ENCODE assay signal across 22 mouse cellular contexts in the genomic region with DNA sequence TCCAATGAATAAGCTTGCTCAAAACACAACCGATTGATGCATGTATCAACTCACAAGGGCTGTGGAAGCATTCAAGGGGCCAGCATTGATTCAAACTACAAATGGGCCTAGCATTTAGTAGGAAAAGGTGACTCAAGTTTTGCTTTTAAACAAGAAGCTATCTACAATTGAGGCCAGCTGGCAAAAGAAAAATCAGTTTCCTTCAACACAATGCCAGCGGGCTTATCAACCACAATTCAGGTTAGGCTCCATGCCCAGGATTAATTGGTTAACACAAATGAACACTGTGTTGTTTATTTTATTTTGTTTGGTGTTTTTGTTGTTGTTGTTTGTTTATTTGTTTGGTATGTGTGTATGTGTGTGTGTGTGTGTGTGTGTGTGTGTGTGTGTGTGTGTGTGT.
DNase-seq lines count a peak whose midpoint lies in the region; ATAC-seq and TF ChIP-seq lines count a peak whose summit lies in the region.
"Had no signal": no experiment of that assay in that cellular context is flagged by ENCODE, and none has a peak within 500 bp of the region (broad histone marks: within the 10 kb centered on the region; RNA-seq: fewer than 3 reads in every experiment).

No protein-coding gene starts in this region.

- H3K4me3 ChIP-seq in forebrain, embryonic 14.5 days (ENCODE audit: low read depth, low read length), result no peak overlapping the region
- H3K4me3 ChIP-seq in forebrain, embryonic 11.5 days (ENCODE audit: low read depth, low read length), result no peak overlapping the region
- no peak overlapping the region for H3K4me3 ChIP-seq in liver, adult 2 months (ENCODE audit: insufficient read depth, low read depth, low read length)

- H3K9me3 ChIP-seq in forebrain, embryonic 14.5 days (replicated peaks; ENCODE audit: control insufficient read depth, low read length), result no peaks in the 10 kb centered on the region
- H3K9me3 ChIP-seq in forebrain, embryonic 11.5 days (ENCODE audit: control insufficient read depth, low read length), result no peaks in the 10 kb centered on the region
- H3K9me3 ChIP-seq: G1E had no signal

- peak; percentile 1 for DNase-seq in forebrain, embryonic 14.5 days (ENCODE audit: low spot score)
- no peak for DNase-seq in forebrain, embryonic 11.5 days (ENCODE audit: low spot score)
- DNase-seq in liver, adult 2 months (ENCODE audit: extremely low read depth, low read depth, low spot score), result peak; percentile 89
- no peak for DNase-seq in liver
- peak; percentile 2 for DNase-seq in brain, embryonic 14.5 days (ENCODE audit: low read depth)
- no peak for DNase-seq in layer of hippocampus, adult 9-10 months (ENCODE audit: low spot score)
- DNase-seq: adrenal gland, adult 2 months; adrenal gland, adult 8-10 months; adrenal gland, postnatal 10 days; adrenal gland, postnatal 14 days; adrenal gland, postnatal 25 days; adrenal gland, postnatal 36 days; B cell, adult 2 months; cerebellum, adult 11 months; cerebellum, adult 11-12 months; cerebellum, adult 18-20 months; cerebellum, adult 2 months had no signal

- no peaks in the 10 kb centered on the region for H3K36me3 ChIP-seq in forebrain, embryonic 14.5 days (ENCODE audit: control insufficient read depth, insufficient read depth, low read length)
- H3K36me3 ChIP-seq in forebrain, embryonic 11.5 days (ENCODE audit: control insufficient read depth, insufficient read depth, low read length), result no peaks in the 10 kb centered on the region
- no peaks in the 10 kb centered on the region for H3K36me3 ChIP-seq in liver, adult 2 months (ENCODE audit: control insufficient read depth, insufficient read depth, low read length)
- H3K36me3 ChIP-seq: G1E had no signal

- no peak for TF ChIP-seq POLR2A in liver, adult 2 months (IDR thresholded peaks at IDR 0.05; ENCODE audit: extremely low read depth, insufficient read depth, low read length)
- no peak for TF ChIP-seq POLR2A in brain, embryonic 14.5 days (IDR thresholded peaks at IDR 0.05; ENCODE audit: borderline replicate concordance, extremely low read depth, insufficient read depth, insufficient read length, poor library complexity, severe bottlenecking)

- no peaks in the 10 kb centered on the region for H3K27me3 ChIP-seq in forebrain, embryonic 14.5 days (replicated peaks; ENCODE audit: control insufficient read depth, insufficient read depth, low read length)
- no peaks in the 10 kb centered on the region for H3K27me3 ChIP-seq in forebrain, embryonic 11.5 days (ENCODE audit: control insufficient read depth, insufficient read depth, low read length)
- H3K27me3 ChIP-seq in liver, adult 2 months (ENCODE audit: control insufficient read depth, insufficient read depth, low read length), result no peaks in the 10 kb centered on the region; the same call in 1 of the 2 replicates
- H3K27me3 ChIP-seq: CH12.LX, Patski had no signal

- no peaks in the 10 kb centered on the region for H3K4me1 ChIP-seq in forebrain, embryonic 14.5 days (ENCODE audit: control insufficient read depth, insufficient read depth, low read length)
- no peaks in the 10 kb centered on the region for H3K4me1 ChIP-seq in forebrain, embryonic 11.5 days (replicated peaks; ENCODE audit: control insufficient read depth, insufficient read depth, low read length)
- H3K4me1 ChIP-seq in liver, adult 2 months (ENCODE audit: control insufficient read depth, insufficient read depth, low read length), result peaks cover 10% of the 10 kb centered on the region

- H3K4me2 ChIP-seq in forebrain, embryonic 14.5 days (ENCODE audit: low read length), result no peak overlapping the region
- H3K4me2 ChIP-seq in forebrain, embryonic 11.5 days (ENCODE audit: low read depth, low read length, severe bottlenecking), result no peak overlapping the region

- 90% methylated on average over 2 of the region's 2 CpGs for WGBS in forebrain, embryonic 14.5 days
- 91% methylated on average over 2 of the region's 2 CpGs for WGBS in forebrain, embryonic 11.5 days
- 19% methylated on average over 2 of the region's 2 CpGs for WGBS in liver, adult 2 months

- TF ChIP-seq CTCF in liver, adult 2 months (IDR thresholded peaks at IDR 0.05; ENCODE audit: low read depth, low read length), result no peak
- no peak for TF ChIP-seq CTCF in brain, embryonic 14.5 days (IDR thresholded peaks at IDR 0.05; ENCODE audit: borderline replicate concordance, extremely low read depth, insufficient read depth, insufficient read length)

- H3K27ac ChIP-seq in forebrain, embryonic 14.5 days (ENCODE audit: low read depth, low read length), result no peak overlapping the region
- no peak overlapping the region for H3K27ac ChIP-seq in forebrain, embryonic 11.5 days (ENCODE audit: low read depth, low read length)
- no peak overlapping the region for H3K27ac ChIP-seq in liver, adult 2 months (replicated peaks; ENCODE audit: insufficient read depth, low read depth, low read length)

- H3K9ac ChIP-seq in forebrain, embryonic 14.5 days (ENCODE audit: low read length), result no peak overlapping the region
- no peak overlapping the region for H3K9ac ChIP-seq in forebrain, embryonic 11.5 days (ENCODE audit: low read length)
- H3K9ac ChIP-seq in liver, adult 2 months (ENCODE audit: low read depth, low read length), result no peak overlapping the region

- ATAC-seq in forebrain, embryonic 14.5 days, result no peak
- ATAC-seq in forebrain, embryonic 11.5 days (replicated peaks; ENCODE audit: low FRiP score), result no peak
- ATAC-seq: activated CD4-positive, CD25-positive, alpha-beta regulatory T cell, adult 4 months; CD4-positive, CD25-positive, alpha-beta regulatory T cell, adult 4 months; Patski had no signal

- H3K79me2 ChIP-seq in liver, adult 2 months (ENCODE audit: control insufficient read depth, insufficient read depth, low read length), result no peaks in the 10 kb centered on the region; the same call in 1 of the 2 replicates

Comparison
In these comparisons a context has a peak if more than half of its experiments do, and no peak if none do; other contexts are left out.
1. DNase-seq: peak in forebrain, embryonic 14.5 days (single experiment), liver, adult 2 months (single experiment) and brain, embryonic 14.5 days (single experiment); none in forebrain, embryonic 11.5 days (single experiment), liver (single experiment) and layer of hippocampus, adult 9-10 months (single experiment).